Mouse (Mus musculus) midbrain, embryonic 10.5 days (tissue): ENCODE measurements at regions not wholly inside any gene's neighbourhood (a gene's known extent, or its start where the extent isn't known, plus 50 kb on each side); places are given as distances from the start of the nearest gene placed in this dataset.

ENCODE experiments used
- DNase-seq: peaks from one replicate; pipeline ENCODE4 v3.0.0-alpha.2; 2017; ENCODE audit warnings: low spot score
- H3K27ac ChIP-seq: fragments of 300-500 bp; sonication (generic); replicated peaks from 2 replicates; pipeline ENCODE4 v1.5.1; 2016; ENCODE audit warnings: mild to moderate bottlenecking
- H3K27me3 ChIP-seq: fragments of 300-500 bp; sonication (generic); 2 replicates; pipeline ENCODE4 v1.6.1; 2016; ENCODE audit warnings: low read depth, mild to moderate bottlenecking; ENCODE audit not compliant: poor library complexity, severe bottlenecking
- H3K36me3 ChIP-seq: fragments of 300-500 bp; sonication (generic); 2 replicates; pipeline ENCODE4 v1.6.1; 2016; ENCODE audit warnings: mild to moderate bottlenecking, moderate library complexity
- H3K4me1 ChIP-seq: fragments of 300-500 bp; sonication (generic); 2 replicates; pipeline ENCODE4 v1.6.1; 2016
- H3K4me3 ChIP-seq: fragments of 300-500 bp; sonication (generic); 2 replicates; pipeline ENCODE4 v1.5.1; 2016; ENCODE audit warnings: mild to moderate bottlenecking, moderate library complexity
- H3K9me3 ChIP-seq: fragments of 300-500 bp; sonication (generic); replicated peaks from 2 replicates; pipeline ENCODE4 v1.6.1; 2016; ENCODE audit warnings: mild to moderate bottlenecking
- WGBS: fragments of 180-500 bp; shearing (Covaris S2); methylation state at CpG from one replicate; pipeline ENCODE4 v1.1.7; 2016; 5-methylcytosine and 5-hydroxymethylcytosine counted together

DNA sequence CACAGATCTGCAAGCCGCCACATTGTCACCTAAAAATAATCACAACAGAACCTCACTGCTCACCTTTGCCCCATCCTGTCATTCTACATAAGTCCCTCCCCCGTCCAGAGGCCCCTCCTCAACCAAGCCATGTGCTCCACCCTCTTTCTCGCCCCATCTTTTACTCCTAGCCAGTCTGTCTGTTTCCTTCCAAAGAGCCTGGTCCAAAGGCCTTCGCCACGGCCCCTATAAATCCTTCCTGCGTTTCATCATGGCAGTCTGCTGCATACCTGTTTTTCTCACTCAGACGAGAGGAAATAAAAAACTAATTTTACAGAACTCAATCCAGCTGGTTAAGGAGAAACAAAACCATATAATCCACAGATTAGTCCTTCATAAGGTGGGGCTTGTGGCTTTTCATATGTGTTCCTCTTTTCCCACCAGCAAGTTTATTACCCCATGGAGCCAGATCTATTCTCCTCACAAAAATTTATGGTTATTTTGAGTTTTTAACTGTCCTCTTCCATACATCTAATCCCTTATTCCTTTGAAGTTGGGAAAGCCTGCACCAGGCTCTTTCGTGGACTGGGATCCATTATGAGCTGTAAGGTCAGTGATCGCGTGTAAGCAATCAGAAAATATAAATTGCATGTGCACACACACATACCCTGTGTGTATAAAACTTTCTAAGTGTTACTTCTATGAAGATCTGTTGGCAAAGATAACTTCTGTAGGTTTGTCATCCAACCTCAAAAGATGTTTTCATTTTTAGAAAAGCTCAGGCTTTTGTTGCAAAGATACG, 236.9 kb upstream of the Rsrc1 start:
- Histone ChIP-seq H3K4me1 (peaks cover 19% of the 10 kb centered on the region), H3K4me3 (no peak overlapping the region), H3K27ac (no peak overlapping the region), H3K36me3 (no peaks in the 10 kb centered on the region), H3K27me3 (peaks cover 7% of the 10 kb centered on the region; the same call in 1 of the 2 replicates), H3K9me3 (no peaks in the 10 kb centered on the region)
- 87% methylated on average over 11 of the region's 11 CpGs for WGBS
- DNase-seq: no peak

DNA sequence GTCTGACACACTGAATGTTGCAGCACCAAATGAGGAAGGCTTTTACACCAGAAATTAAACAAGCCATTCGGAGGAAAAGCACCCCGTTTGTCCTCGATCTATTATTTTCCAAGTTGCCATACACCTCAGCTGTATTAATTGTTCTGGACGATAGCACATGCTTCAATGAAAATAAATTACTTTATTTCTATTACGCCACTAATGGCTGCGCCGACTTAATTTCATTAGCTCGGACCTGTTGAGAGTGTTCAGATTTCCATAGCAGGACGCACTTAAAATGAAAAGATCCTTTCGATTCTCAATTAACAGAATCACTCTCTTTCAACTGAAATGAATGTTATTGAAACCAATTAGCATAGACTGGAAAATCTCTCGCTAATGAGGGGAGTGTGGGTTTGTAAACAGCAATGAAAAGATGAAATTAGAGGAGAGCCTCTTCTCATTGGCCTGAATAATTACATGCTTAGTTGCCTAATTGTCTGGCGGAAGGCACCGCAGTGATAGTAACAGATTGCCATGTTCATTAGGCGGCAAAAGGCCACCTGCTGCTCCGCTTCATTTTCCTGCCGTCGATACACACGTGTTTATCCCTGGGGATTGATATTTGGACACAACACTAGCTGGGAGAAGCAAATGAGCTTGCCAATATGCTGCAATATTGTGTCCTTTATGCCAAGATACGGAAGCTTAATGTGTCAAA, 234.7 kb upstream of the Rsrc1 start:
- Histone ChIP-seq H3K36me3 (no peaks in the 10 kb centered on the region), H3K4me3 (no peak overlapping the region), H3K9me3 (no peaks in the 10 kb centered on the region), H3K4me1 (peaks cover 8% of the 10 kb centered on the region), H3K27me3 (peaks cover 12% of the 10 kb centered on the region; the same call in 1 of the 2 replicates), H3K27ac (no peak overlapping the region)
- WGBS: 83% methylated on average over 19 of the region's 19 CpGs
- no peak for DNase-seq

DNA sequence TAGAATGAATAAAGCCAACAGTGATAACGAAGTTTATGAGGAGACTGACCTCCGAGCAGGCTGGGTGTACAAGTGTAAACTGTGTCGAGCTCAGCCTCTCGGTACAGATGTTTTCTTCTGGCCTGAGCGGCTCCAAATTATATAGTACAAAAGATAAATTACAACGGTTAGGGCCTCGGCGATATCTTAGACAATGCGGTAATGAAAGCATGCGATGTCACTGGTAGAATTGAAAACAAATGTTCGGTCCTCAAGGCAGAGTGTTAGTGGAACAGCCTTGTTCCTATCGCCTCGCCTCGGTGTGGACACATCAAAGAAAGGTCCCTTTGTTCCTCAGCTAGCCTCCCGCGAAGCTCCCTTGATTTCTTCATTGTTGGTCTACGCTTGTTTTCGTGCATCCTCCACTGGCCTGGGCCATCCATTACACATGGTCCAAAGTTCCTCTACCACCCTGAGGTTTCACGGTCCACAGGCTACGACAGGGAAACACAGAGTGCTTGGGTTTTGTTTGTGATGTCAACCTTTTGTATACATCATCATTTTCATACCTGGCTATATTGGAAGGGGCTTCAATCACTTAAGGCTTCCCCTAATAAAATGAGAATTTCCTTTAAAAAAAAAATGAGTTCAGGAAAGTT, 234.0 kb upstream of the Rsrc1 start:
- no peak for DNase-seq
- Histone ChIP-seq H3K4me3 (no peak overlapping the region), H3K9me3 (no peaks in the 10 kb centered on the region), H3K36me3 (no peaks in the 10 kb centered on the region), H3K4me1 (peaks cover 8% of the 10 kb centered on the region), H3K27me3 (peaks cover 8% of the 10 kb centered on the region; the same call in 1 of the 2 replicates), H3K27ac (no peak overlapping the region)
- WGBS: 78% methylated on average over 20 of the region's 20 CpGs

DNA sequence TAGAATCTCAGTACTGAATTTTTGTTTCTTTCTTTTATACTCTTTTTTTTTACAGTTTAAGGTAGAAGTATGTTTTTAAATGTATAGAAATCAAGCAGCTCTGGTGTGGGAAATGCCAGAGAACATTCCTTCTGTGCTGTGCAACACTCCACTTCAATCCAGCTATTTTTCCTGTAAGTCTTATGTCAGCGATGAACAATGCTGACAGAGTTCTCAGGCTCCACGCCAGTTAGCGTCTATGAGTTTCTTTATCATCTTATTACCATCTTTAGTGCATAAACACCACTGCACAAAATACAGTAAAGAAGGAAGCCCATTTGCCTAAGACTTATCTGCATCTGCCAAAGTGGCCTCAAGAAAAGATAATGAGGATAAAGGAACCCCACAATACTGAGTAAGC, 223.0 kb upstream of the Rsrc1 start:
- no peak overlapping the region for H3K4me3 ChIP-seq
- H3K36me3 ChIP-seq: no peaks in the 10 kb centered on the region
- H3K9me3 ChIP-seq: no peaks in the 10 kb centered on the region
- 93% methylated on average over 3 of the region's 3 CpGs for WGBS
- no peaks in the 10 kb centered on the region for H3K27me3 ChIP-seq
- no peak overlapping the region for H3K27ac ChIP-seq
- H3K4me1 ChIP-seq: no peaks in the 10 kb centered on the region
- no peak for DNase-seq

DNA sequence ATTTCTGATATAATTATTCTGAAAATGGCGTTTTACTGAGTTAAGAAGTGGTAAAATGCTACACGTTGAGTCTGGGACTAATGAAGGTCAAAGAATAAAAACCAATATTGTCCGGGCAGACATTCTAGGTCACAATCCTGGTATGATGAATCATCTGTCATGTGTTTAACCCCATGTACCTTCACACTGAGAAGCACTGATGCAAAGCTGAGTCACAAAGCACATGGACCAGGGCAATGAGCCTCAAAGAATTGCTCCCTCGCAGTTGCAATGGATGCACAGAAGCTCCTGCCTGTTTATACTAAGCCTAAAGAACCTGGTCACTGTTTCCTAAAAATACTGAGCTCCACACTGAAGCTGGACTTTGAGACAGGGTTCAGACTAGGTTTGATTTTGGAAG, 221.3 kb upstream of the Rsrc1 start:
- Histone ChIP-seq H3K4me1 (no peaks in the 10 kb centered on the region), H3K27me3 (no peaks in the 10 kb centered on the region), H3K27ac (no peak overlapping the region), H3K36me3 (no peaks in the 10 kb centered on the region), H3K9me3 (no peaks in the 10 kb centered on the region), H3K4me3 (no peak overlapping the region)
- 91% methylated on average over 4 of the region's 4 CpGs for WGBS
- no peak for DNase-seq

DNA sequence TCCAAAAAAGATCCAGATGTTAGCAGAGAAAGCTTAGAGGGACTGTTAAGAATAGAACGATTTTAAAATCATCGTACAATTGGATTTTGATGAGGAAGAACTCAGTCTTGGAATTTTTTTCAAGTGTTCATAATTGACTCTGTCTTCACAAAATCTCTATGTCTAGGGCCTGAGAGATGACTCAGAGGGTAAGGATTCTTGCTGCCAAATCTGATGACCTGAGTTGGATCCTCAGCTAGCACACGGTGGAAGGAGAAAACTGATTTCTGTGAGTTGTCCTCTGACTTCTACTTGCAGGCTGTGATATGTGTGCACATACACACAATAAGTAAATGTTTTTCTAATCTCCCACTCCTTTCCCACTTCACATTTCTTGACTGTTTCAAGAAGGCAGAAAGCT, 218.7 kb upstream of the Rsrc1 start:
- Histone ChIP-seq H3K27ac (no peak overlapping the region), H3K36me3 (no peaks in the 10 kb centered on the region), H3K9me3 (no peaks in the 10 kb centered on the region), H3K27me3 (no peaks in the 10 kb centered on the region), H3K4me3 (no peak overlapping the region), H3K4me1 (no peaks in the 10 kb centered on the region)
- 90% methylated on average over 3 of the region's 3 CpGs for WGBS
- DNase-seq: no peak

DNA sequence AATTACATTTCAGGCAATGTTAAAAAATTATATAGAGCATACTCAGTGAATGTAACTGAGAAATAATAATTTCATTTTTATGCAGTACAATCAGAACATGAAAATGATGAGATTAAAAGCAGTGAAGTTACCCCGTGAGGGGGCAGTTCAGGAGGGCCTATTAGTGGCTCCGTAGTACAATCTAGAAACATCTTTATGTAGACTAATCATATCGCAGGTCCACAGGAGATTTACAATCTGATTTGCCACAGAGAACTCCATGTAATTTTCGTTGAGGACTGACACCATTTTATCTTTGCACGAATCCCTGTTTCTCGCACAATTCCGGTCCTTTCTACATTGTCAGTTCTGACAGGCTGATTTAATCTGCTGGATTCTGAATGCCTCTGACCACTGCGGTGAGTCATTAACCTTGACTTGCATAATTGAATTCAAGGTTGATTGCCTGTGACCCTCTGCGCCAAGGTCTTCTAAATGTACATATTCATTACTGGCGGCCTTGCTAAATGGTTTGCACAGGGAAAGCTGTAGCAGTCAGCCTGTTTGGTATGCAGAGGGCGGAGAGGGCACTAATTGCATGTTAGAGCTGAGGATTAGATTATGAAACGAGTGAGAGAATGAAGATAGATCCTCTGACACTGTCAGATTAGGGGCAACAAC, 183.7 kb upstream of the Rsrc1 start:
- Histone ChIP-seq H3K4me3 (no peak overlapping the region), H3K9me3 (no peaks in the 10 kb centered on the region), H3K36me3 (no peaks in the 10 kb centered on the region), H3K4me1 (peaks cover 6% of the 10 kb centered on the region; the same call in 1 of the 2 replicates), H3K27ac (no peak overlapping the region), H3K27me3 (no peaks in the 10 kb centered on the region)
- DNase-seq: no peak
- WGBS: 73% methylated on average over 12 of the region's 12 CpGs

DNA sequence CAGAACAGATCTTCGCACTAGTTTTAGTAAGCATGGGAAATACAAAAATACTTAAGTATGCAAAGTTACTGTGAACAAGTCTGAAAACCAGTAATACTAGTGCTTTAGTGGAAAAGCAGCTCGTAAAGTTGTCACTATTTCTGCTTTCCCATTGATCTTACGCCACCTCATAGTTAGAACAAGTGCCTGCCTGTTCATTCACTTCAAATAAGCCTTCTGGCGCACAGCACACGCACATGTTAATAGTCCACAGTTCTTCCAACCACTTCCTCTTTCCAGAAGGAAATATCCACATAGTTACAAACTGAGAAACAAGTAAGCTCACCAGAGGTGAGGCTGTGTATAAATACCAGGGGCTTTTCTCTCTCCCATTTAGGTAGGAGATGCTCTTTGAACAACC, 182.9 kb upstream of the Rsrc1 start:
- no peak for DNase-seq
- H3K9me3 ChIP-seq: no peaks in the 10 kb centered on the region
- no peak overlapping the region for H3K27ac ChIP-seq
- 87% methylated on average over 5 of the region's 5 CpGs for WGBS
- peaks cover 6% of the 10 kb centered on the region; the same call in 1 of the 2 replicates for H3K4me1 ChIP-seq
- H3K36me3 ChIP-seq: no peaks in the 10 kb centered on the region
- H3K4me3 ChIP-seq: no peak overlapping the region
- H3K27me3 ChIP-seq: no peaks in the 10 kb centered on the region

DNA sequence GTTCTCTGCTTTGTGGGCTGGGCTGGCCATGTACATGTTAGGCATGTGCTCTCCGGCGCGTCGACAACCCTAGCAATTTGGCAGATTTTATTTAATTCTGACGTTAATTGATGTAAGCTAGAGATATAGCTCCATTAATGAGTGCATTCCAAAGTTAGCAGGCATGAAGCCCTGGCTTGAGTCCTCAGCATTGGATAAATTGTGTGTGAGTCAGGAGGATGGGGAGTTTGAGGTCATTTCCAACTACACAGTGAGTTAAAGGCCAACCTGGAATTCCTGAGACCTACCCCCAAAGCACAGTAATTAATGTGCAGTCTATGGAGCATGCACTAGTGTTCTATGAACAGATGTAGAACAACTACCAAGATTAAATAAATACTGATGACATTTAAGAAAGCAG, 178.7 kb upstream of the Rsrc1 start:
- H3K9me3 ChIP-seq: no peaks in the 10 kb centered on the region
- H3K4me3 ChIP-seq: no peak overlapping the region
- no peak for DNase-seq
- H3K4me1 ChIP-seq: peaks cover 4% of the 10 kb centered on the region; the same call in 1 of the 2 replicates
- no peaks in the 10 kb centered on the region for H3K27me3 ChIP-seq
- H3K27ac ChIP-seq: no peak overlapping the region
- no peaks in the 10 kb centered on the region for H3K36me3 ChIP-seq
- WGBS: 93% methylated on average over 5 of the region's 5 CpGs

DNA sequence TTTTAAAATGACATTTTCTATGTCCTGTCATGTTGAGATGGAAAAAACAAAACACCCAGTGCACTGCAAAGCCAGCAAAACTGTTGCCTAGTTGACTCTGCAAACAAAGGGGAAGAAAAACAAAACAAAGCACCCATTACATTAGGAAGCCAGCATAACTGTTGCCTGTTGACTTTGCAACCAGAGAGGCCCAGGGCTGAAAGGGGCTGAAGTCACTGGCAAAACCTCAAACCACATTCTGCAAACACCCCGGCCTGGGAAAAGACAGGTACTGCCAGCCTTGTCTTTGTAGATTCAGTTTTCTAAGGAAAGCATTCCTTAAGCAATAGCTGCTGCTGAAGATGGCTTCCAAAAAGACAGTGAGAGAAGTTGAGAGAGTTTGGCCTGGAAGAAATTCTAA, 175.0 kb upstream of the Rsrc1 start:
- Histone ChIP-seq H3K27me3 (no peaks in the 10 kb centered on the region), H3K36me3 (no peaks in the 10 kb centered on the region), H3K4me3 (no peak overlapping the region), H3K4me1 (no peaks in the 10 kb centered on the region), H3K27ac (no peak overlapping the region), H3K9me3 (no peaks in the 10 kb centered on the region)
- no peak for DNase-seq
- WGBS: 65% methylated on average over 1 of the region's 1 CpGs

DNA sequence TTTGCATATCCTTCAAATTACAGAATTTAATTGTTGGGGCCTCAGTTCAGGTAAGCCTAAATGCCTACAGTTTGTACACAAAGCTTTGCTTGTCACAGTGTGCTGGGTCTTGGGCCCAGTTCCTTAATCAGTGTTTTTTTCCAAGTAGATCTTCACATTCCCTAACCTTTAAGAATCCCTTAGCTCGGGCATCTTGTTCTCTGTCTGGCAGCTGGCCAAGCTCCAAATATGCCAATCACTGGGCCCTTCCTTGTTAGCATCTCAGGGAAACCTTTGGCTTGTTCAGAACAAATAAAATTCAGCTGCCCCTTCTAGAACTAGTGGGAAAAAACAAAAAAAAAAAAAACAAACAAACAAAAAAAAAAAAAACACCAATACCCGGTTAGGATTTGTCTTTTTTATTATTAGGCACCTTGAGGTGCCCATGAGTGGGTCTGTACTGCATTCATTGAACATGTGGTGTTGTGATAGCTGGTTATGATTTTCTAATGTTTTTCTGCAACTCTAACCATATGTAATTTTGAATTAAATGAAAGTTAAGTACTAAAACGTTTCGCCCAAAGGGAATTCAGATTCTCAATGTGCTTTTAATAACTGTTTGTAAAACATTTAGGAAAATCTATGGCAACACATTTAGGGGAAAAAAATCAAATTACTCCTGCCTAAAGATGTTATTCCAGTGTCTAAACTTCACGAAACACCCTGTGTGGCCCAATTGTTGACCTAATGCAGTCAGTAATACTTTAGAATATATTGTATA, 168.3 kb upstream of the Rsrc1 start:
- H3K4me1 ChIP-seq: no peaks in the 10 kb centered on the region
- no peaks in the 10 kb centered on the region for H3K9me3 ChIP-seq
- no peak overlapping the region for H3K27ac ChIP-seq
- no peaks in the 10 kb centered on the region for H3K36me3 ChIP-seq
- 80% methylated on average over 5 of the region's 5 CpGs for WGBS
- no peak for DNase-seq
- no peaks in the 10 kb centered on the region for H3K27me3 ChIP-seq
- H3K4me3 ChIP-seq: no peak overlapping the region

DNA sequence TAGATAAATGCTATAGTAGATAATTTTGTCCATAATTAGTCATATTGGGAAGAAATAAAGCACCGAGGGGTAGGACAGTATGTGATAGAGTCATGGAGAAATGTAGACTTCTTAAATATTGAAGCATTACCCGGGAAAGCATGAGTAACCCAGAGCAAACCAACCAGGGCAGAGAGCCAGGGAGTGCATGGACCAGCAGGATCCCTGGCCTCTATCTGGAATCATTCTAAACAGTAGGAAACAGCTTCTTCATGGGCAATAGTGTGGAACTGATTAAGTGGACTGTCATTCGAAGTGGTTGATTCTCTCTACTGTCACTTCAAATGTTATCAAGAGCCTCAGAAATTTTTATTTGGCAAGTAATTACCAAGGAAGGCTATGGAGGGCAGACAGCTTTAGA, 155.4 kb upstream of the Rsrc1 start:
- no peaks in the 10 kb centered on the region for H3K4me1 ChIP-seq
- H3K9me3 ChIP-seq: no peaks in the 10 kb centered on the region
- DNase-seq: no peak
- 86% methylated on average over 3 of the region's 3 CpGs for WGBS
- H3K36me3 ChIP-seq: no peaks in the 10 kb centered on the region
- H3K4me3 ChIP-seq: no peak overlapping the region
- no peak overlapping the region for H3K27ac ChIP-seq
- no peaks in the 10 kb centered on the region for H3K27me3 ChIP-seq
